Mouse (Mus musculus): ENCODE data around the gene Coa3. TPM values are rescaled to one million over a fixed set of nuclear protein-coding genes. Genes with fewer than 3 reads are reported as not detected.
A peak's percentile ranks its signal among the peaks of the same experiment; 100 is the strongest.

Gene Coa3
- total and polyA plus RNA-seq, 3 experiments: 68.3 to 380 (median 84.3) TPM

DNA sequence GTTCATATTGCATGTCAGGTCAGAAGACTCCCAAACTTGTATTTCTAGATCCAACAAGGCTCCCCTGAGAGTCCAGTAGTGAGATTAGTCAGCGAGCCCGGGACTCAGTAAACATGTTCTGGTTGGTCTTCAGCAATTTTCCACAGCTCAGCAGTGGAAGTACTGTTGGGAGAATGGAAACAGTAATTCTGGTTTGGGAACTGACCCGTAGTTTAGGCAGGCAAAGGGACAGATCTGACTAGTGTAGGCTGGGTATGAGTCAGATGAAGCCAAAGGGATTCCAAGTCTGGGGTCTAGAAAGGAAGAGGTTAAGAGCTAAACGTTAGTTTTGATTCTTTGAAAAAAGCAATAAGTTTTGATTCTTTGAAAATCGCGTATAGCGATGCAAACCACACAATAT is 26.0 kb downstream of the Coa3 start:
- no peak for DNase-seq

DNA sequence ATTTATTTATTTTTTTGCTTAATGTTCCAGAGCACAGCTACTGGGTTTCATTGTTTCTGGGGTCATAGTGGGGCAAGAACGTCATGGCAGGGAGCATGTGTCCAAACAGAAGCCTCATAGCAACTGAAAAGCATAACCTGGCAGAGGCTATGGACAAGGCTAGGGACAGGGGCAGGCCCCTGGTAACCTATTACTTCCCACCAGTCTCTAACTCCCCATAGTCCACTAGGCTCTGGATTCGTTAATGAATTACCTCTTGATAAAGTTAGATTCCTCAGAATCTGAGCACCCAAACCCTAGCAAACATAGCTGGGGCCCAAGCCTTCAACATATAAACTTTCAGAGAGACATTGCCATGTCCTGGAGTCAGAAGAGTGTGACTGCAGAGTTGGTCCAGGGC is 27.9 kb downstream of the Coa3 start:
- no peak for DNase-seq

DNA sequence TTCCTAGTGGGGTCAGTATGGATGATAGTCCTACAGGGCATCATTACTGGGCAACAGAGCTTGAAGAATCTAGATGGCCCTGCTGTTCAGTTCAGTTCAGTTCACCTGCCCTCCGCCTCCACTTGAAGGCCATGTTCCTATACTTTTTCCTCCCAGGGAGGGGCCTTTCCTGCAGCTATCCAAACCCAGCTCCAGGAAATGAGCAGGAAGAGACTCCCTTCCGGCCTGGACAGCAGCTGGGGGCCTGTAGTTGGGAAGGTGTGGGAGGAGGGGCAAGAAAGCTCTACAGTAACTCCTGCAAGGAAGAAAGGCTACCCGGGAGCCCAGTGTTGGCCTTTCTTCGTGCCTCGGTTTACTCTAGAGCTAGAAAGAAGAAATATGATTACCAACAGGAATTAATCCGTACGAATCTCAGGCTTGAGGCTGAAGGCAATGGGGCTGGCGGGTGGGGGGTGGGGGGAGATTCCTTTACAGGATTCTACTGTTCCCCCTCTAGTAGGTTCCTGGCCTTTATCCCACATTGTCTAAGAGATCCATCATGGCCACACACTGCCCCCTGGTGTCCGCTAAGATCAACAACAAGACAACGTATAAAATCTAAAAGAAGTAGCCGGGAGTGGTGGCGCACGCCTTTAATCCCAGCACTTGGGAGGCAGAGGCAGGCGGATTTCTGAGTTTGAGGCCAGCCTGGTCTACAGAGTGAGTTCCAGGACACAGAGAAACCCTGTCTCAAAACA is 30.5 kb downstream of the Coa3 start:
- DNase-seq: peak; percentile 69

DNA sequence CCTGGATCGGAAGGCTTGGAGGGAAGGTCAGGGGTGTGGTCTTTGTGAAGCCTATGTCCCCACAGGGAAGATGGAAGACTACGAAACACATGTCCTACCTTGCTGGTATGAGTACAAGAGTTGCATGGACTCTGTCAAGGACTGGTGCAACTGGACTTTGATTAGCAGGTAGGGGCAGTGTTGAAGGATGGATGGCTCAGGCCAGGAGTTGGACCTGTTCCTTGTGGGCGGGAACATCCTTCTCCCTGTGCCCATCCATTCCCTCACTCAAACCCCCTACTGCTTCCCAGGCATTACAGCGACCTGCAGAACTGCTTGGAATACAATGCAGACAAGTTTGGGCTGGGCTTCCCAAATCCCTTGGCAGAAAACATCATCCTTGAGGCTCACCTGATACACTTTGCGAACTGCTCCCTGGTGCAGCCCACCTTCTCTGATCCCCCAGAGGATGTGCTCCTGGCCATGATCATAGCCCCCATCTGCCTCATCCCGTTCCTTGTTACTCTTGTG is 31.3 kb downstream of the Coa3 start:
- DNase-seq: no peak

DNA sequence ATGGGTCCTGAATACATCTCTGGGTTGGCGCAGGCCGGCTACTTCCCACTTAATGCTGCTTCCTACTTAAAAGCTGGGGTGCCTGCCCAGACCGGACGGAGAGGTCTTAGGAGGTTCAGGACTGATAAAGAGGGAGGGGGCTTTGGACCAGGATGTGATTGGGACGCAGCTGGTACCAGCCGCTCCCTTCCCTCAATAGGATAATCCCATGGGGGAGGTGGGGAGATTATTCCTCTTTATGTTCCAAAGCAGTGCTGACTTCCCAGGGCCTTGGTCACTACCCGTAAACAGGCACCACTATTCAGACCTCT is 32.3 kb downstream of the Coa3 start:
- no peak for DNase-seq

DNA sequence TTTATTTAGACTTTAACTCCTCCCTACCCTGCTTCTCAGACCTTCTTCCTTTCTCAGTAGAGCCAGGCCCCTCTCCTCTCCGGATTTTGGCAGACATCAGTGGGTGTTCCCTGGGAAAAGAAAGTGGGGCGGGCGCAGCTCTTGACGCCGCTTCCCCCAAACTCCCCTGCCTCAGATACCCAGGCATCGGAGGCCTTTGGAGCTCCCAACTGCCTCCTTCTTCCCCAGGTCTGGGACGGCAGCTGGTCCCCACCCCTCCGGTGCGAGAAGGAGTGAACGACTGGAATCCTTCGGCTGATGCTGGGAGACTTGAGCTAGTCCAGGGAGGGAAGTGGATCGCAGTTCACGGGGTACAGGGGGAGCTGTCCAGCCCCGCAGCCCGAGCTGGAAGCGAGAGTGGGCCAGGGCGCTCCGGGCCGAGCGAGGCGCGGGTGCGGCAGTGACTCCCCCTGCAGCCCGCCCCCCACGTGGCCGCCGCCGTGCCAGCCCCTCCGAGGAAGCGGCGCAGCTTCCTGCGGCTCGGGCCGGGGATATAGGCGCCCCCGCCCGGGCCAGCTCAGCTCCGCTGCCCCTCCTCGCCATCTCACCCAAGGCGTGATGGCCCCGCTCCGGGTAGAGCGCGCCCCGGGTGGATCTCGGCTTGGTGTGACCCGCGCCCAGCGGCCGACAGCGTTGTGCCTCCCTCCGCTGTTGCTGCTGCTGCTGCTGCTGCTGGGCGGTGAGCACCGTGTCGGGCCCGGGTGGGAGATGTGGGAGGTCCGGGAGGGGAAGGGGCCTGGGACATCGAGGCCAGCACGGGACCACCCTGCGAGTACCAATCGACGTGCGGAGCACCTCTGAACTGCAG is 32.8 kb downstream of the Coa3 start, which contains the start of gene Ramp2:
Gene Ramp2 (plus strand): TSS at position 174 of the 847 bp plus-strand sequence.
- peak; percentile 65 for DNase-seq

DNA sequence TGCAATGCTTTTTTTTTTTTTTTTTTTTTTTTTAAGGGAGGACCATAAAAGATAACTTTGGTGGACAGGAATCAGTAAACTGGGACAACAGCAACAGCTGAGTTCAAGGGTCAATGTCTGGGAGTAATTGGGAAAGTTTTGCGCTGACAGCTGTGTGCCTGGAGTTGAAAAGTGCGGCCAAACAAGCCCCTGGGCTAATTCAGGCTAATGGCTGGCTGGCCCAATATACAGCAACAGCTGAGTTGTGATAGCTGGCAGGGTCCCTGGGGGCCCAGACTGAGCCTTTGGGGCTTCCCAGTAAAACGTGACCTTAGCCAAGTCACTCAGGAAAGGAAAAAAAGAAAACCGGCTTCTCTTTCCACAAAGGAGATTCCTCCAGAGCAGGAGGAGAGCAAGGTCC is 33.8 kb downstream of the Coa3 start:
- DNase-seq: no peak

DNA sequence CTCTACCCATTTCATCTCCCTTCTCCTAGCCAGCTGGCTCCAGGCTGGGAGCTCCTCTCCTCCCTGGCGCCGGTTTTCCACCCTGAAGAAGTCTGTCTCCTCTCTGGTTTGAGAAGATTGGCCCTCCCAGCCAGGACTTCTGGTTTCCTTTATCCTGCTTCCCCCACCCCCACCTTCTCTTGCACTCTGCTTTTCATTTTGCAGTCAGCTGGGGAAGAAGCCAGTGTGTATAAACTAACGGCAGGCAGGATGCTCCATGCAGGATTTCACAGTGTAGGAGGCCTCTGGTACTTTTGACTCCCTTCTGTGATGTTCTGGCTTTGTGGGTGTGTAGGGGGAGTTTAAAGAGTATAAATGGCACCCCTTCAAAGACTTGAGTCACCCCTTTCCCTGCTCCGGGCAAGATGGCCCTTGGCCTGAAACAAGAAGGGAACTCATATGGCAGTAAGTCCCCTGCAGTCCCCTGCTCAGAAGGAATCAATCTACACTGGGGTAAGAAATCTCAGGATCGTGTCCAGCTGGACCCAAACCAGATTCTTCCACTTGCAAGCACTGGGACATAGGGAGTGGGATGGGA is 40.8 kb downstream of the Coa3 start:
- no peak for DNase-seq

DNA sequence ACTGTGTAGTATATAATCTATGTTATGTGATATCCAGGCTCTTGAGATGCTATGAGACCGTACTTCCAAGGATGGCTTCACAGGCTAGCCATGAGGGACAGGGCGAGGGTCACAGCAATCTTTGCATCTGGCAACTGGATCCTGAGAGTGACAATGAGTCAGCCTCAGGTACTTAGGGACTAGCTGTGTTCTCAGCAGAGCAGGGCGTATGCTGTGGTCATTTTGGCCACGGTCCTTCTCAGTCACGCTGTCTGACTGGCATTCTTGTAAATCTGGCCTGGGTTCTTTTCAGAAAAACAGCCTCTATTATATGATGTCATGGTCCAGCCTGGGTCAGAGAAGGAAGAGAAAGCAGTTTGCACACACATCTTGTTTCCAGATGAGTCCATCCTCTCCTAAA is 42.1 kb downstream of the Coa3 start:
- DNase-seq: no peak

DNA sequence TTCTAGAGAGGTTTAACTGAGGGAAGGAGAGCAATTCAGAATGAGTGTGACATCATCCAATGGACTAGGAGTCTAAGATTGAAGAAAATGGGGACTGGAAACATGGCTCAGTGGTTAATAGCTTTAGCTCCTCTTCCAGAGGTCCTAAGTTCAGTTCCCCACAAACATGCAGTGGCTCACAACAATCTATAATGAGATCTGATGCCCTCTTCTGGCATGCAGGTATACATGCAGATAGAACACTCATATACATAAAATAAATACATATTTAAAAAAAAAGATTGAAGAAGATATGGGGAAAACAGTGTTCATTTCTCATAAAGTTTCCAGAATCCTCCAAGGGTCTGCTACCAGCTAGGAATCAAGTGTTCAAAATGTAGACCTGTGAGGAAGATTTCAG is 43.5 kb downstream of the Coa3 start:
- DNase-seq: no peak

DNA sequence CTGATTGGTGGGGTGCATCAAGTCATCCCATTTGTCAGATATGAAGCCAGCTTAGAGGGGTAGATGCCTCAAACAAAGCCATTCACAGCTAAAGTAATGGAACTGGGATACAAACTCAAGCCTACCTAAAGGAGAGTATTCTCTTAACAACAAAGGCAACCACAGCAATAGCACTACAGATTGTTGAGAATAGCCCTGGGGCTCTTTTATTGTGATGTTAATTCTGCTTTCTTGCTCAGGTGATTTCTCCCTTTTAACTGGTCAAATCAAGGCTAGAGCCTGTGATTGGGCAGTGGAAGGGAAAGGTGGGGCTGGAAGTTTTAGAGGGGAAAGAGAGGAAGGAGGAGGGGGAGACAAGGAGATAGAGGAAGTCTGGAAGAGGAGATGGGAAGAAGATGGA is 44.8 kb downstream of the Coa3 start:
- DNase-seq: no peak

DNA sequence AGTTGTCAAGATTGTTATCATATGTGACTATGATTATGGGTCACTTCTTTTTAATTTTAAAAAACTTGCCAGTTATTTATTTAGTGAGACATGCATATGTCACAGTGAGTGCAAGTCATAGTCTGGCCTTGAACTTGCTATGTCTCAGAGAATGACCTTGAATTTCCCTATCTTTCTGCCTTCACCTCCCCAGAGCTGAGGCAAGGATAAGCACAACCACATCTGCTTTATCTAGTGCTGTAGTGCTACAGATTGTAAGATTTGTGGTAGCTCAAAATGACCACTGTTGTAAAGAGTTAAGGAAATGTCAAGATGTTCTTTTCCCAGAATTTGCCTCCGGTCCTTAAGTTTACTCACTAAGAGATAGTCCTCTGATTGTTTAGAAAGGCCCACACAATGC is 45.7 kb downstream of the Coa3 start:
- DNase-seq: no peak

DNA sequence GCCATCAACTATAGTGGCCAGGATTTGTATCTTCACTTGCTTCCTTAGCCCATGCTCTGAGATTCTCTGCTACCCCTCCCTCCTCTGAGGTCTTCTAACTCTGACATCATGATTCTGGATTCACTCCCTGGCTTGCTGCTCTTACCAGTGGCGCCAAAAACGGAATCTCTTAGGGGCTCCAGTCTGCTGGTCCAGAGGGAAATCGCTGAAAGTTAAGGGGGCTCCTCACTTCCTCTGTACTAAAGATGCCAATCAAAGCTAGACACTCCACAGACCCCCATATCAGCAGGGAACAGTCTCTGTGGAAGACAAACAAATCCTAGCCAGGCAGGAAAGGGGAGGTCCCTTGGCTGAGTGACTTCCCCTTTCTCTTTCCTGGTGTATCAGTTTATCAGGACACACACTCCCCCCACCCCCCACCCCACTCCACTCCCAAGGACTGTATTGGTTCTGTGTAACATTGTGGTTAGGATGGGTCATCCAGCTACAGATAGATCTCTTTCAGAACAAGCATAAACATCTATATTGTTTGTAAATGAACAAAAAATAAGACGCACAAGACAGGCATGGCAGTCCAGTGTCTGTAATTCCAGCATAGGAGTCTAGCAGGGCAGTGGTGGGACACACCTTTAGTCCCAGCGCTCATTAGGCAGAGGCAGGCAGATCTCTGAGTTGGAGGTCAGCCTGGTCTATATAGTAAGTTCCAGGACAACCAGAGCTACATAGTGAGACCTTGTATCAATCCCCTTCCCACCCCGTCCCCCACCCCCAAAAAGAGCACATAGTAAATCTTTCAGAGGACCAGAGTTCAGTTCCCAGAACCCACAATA is 46.7 kb downstream of the Coa3 start:
- DNase-seq: peak; percentile 27

DNA sequence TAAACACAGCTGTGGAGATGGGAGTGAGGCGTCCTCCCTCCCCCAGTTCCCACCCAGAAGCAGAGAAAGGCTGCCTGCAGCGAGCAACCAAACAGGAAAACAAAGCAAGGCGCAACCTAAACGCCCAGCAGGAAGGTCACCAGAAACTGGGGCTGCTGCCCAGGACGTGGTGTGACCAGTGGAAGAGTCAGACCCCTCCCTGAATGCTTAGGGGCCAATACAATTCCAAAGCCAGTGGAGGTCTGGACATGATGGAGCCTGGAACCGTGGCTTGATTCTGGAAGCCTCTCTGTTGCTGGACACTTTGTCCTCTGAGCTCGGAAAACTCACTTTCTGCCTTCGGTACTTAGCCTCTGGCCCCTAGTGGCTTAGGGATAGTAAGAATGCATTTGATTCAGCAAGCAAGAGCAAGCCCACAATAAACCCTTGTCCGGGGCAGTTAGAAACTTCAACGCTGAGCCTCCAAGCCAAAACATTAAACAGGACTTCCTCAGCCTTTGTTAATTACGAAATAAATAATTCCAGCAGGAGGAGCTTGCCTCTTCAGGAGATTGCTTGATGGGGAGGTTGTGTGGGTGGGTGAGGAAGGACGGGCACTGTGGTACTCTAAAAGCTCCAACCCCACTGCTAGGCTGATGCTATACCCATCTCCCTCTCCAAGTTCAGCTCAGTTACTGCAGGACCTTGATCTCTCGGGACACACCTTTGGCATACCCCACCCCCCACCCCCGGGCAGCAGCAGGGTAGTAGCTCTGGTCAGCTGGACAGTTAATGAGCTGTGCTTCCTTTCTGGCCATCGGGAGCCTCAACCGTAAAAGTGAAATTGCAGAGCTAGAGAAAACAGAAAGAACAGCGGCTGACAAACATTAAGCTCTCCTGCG is 47.7 kb downstream of the Coa3 start:
- DNase-seq: peak; percentile 51

DNA sequence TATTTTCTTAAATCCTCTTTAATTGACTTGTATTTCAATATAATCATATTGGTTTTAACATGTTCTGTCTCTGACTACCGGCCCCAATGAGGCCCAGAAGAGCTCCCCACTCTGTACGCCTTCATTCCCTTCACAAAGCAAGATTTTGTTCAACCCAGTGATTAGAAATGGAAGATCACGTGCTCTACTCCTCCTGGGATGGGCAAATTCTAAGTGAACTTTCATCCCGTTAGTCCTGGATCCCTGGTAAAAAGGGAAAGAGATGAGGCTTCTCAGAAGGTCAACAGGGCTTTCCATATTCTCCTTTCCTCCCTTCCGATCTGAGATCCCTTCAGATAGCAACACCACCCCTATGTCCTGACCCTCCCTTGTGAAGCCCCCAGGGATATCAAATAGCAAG is 48.4 kb downstream of the Coa3 start:
- no peak for DNase-seq

DNA sequence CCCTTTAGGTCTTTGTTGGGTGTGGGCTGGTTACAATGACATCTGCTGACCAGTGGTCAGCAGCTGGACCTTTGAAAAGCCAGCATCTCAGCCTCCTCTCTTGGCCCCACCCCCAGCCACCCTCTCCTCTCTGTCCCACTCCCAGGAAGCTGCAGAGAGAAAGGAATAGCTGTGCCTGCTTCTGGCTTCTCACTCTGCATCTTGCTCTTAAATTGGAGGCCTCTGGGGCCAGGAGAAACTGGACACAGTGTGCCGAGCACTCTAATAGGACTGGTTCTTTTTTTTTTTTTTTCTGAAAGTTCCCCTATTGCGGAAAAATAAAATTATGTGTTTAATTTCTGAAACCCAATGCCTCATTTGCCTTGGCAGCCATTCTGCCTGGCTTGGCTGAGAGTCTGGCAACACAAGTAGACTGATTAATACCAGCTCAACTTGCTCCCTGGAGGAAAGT is 48.8 kb downstream of the Coa3 start:
- DNase-seq: peak; percentile 17

DNA sequence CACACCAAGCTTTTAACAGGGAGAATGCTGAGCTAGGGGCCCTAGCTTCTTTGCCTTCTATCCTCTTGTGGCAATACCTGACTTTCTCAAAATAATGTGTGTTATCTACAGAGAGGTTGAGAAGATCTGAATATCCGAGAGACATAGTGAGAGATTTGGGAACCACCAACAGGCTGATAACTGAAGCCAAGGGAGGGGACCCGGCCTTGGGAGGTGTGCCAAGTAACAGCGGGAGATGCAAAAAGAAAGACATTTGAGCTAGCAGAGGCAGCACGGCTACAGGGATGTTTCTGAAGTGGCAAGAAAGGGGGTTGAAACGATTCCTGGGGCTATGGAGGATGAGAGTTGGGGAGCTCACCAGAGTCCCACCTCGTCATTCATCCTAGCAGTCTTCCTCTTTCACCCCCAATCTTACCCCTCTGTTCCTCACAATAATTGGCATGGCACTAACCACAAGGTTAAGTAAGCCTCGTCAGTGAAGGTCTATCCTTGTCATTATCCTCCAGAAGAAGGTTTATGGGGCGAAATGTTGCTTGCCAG is 49.5 kb downstream of the Coa3 start:
- peak; percentile 67 for DNase-seq
